Mouse (Mus musculus) MEL (cell line): Measurements from ENCODE around the gene Rtf2.

Experiments used
- CTCF ChIP-seq, 3 experiments: IDR thresholded peaks in 2 of 3; conservative IDR thresholded peaks in 1 of 3; 2 replicates each; pipeline ENCODE4 v1.5.1; 2011 to 2012; ENCODE audit warnings: low read length in 3 of 3, low read depth in 2 of 3, mild to moderate bottlenecking in 2 of 3, improper control_type of control experiment in 1 of 3, inconsistent platforms in 1 of 3, mixed read lengths in 1 of 3, moderate library complexity in 1 of 3; ENCODE audit not compliant: control insufficient read depth in 1 of 3, insufficient read depth in 1 of 3, poor library complexity in 1 of 3, severe bottlenecking in 1 of 3
- ELF1 ChIP-seq: IDR thresholded peaks from 2 replicates; pipeline ENCODE4 v1.6.1; 2014; ENCODE audit warnings: low read depth, mild to moderate bottlenecking, inconsistent platforms, low read length, improper control_type of control experiment, moderate library complexity
- NELFE ChIP-seq: IDR thresholded peaks from 2 replicates; pipeline ENCODE4 v1.6.1; 2011; ENCODE audit warnings: low read depth, low read length, improper control_type of control experiment
- POLR2A ChIP-seq, 2 experiments: IDR thresholded peaks; 2 replicates each; pipeline ENCODE4 v1.6.1; 2011 to 2012; ENCODE audit warnings: low read length in 2 of 2, mild to moderate bottlenecking in 2 of 2, control low read depth in 1 of 2, improper control_type of control experiment in 1 of 2, low read depth in 1 of 2, moderate library complexity in 1 of 2; ENCODE audit not compliant: control insufficient read depth in 1 of 2, insufficient read depth in 1 of 2, poor library complexity in 1 of 2
- TCF12 ChIP-seq: IDR thresholded peaks from 2 replicates; pipeline ENCODE4 v1.6.1; 2014; ENCODE audit warnings: low read depth, mild to moderate bottlenecking, inconsistent platforms, low read length, improper control_type of control experiment, moderate library complexity

DNA sequence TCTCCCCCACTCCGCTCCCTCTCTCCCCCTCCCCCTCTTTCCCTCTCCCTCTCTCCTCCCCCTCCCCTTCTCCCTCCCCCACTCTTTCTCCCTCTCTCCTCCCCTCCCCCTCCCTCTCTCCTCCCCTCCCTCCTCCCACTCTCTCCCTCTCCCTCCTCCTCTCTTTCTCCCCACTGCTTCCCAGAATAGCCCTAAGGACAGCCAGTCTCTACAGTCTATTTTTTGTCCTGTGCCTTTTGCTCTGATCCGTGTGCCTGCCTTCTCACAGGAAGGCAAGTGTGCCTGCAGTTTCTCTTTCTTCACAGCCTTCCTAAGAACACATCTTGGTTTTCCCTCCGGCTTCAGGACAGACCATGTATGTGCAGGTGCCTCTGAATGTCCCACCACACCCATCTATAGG lies 37.0 kb downstream of the Rtf2 start:
- TF ChIP-seq POLR2A (IDR thresholded peaks at IDR 0.05; ENCODE audit: control insufficient read depth in 1 of 2, insufficient read depth in 1 of 2, low read depth in 1 of 2, low read length in 2 of 2, poor library complexity in 1 of 2) (no peak), TCF12 (no peak), ELF1 (no peak), CTCF (IDR thresholded peaks at IDR 0.05 in 2 of 3, conservative IDR thresholded peaks at IDR 0.05 in 1 of 3; ENCODE audit: control insufficient read depth in 1 of 3, insufficient read depth in 1 of 3, low read depth in 2 of 3, low read length in 3 of 3, poor library complexity in 1 of 3, severe bottlenecking in 1 of 3) (no peak), NELFE (no peak)
